Mouse (Mus musculus): ENCODE data around the gene L3mbtl4. TPM values are rescaled to one million over a fixed set of nuclear protein-coding genes. Genes with fewer than 3 reads are reported as not detected.

L3mbtl4 gene
- polyA plus RNA-seq, 1 experiment from 2014 or later: 0.15 TPM

GRCm38 (mm10) chr17:68585195-68585594, 311.6 kb downstream of the L3mbtl4 start:
- Histone ChIP-seq H3K9me3 (no peaks in the 10 kb centered on the region), H3K27me3 (no peaks in the 10 kb centered on the region), H3K36me3 (no peaks in the 10 kb centered on the region), H3K27ac (no peak overlapping the region), H3K4me3 (no peak overlapping the region), H3K4me1 (no peaks in the 10 kb centered on the region), H3K4me2 (no peak overlapping the region), H3K9ac (no peak overlapping the region)
- ATAC-seq (ENCODE audit: borderline replicate concordance, extremely low read depth, low FRiP score, low TSS enrichment): no peak
- WGBS: 79% methylated on average over 3 of the region's 3 CpGs

- no peak overlapping the region for H3K27ac ChIP-seq
- H3K4me2 ChIP-seq: no peak overlapping the region
- no peaks in the 10 kb centered on the region for H3K9me3 ChIP-seq
- no peak overlapping the region for H3K9ac ChIP-seq
- H3K27me3 ChIP-seq: no peaks in the 10 kb centered on the region
- ATAC-seq (ENCODE audit: borderline replicate concordance, extremely low read depth, low FRiP score, low TSS enrichment): no peak
- WGBS: 71% methylated on average over 4 of the region's 4 CpGs
- H3K4me1 ChIP-seq: no peaks in the 10 kb centered on the region
- no peaks in the 10 kb centered on the region for H3K36me3 ChIP-seq
- H3K4me3 ChIP-seq: no peak overlapping the region
These were observed 318.0 kb downstream of the L3mbtl4 start for GRCm38 (mm10) chr17:68591619-68592018.

GRCm38 (mm10) chr17:68602744-68603143, 329.1 kb downstream of the L3mbtl4 start:
- no peak for ATAC-seq (ENCODE audit: borderline replicate concordance, extremely low read depth, low FRiP score, low TSS enrichment)
- Histone ChIP-seq H3K4me2 (no peak overlapping the region), H3K27ac (no peak overlapping the region), H3K9ac (no peak overlapping the region), H3K4me3 (no peak overlapping the region), H3K4me1 (no peaks in the 10 kb centered on the region), H3K9me3 (no peaks in the 10 kb centered on the region), H3K27me3 (no peaks in the 10 kb centered on the region), H3K36me3 (no peaks in the 10 kb centered on the region)
- WGBS: 67% methylated on average over 4 of the region's 4 CpGs

- Histone ChIP-seq H3K27ac (no peak overlapping the region), H3K9me3 (no peaks in the 10 kb centered on the region), H3K4me1 (no peaks in the 10 kb centered on the region), H3K9ac (no peak overlapping the region), H3K4me2 (no peak overlapping the region), H3K27me3 (no peaks in the 10 kb centered on the region), H3K4me3 (no peak overlapping the region), H3K36me3 (no peaks in the 10 kb centered on the region)
- ATAC-seq (ENCODE audit: borderline replicate concordance, extremely low read depth, low FRiP score, low TSS enrichment): no peak
- 41% methylated on average over 6 of the region's 6 CpGs for WGBS
These were observed 334.1 kb downstream of the L3mbtl4 start for GRCm38 (mm10) chr17:68607691-68608090.

- Histone ChIP-seq H3K36me3 (no peaks in the 10 kb centered on the region), H3K4me2 (no peak overlapping the region), H3K27me3 (no peaks in the 10 kb centered on the region), H3K9ac (no peak overlapping the region), H3K4me3 (no peak overlapping the region), H3K27ac (no peak overlapping the region), H3K9me3 (no peaks in the 10 kb centered on the region), H3K4me1 (no peaks in the 10 kb centered on the region)
- ATAC-seq (ENCODE audit: borderline replicate concordance, extremely low read depth, low FRiP score, low TSS enrichment): no peak
- WGBS: 65% methylated on average over 6 of the region's 6 CpGs
These were observed 337.6 kb downstream of the L3mbtl4 start for GRCm38 (mm10) chr17:68611247-68611646.

- WGBS: 79% methylated on average over 4 of the region's 4 CpGs
- Histone ChIP-seq H3K27me3 (no peaks in the 10 kb centered on the region), H3K4me1 (no peaks in the 10 kb centered on the region), H3K4me2 (no peak overlapping the region), H3K4me3 (no peak overlapping the region), H3K9me3 (no peaks in the 10 kb centered on the region), H3K9ac (no peak overlapping the region), H3K27ac (no peak overlapping the region), H3K36me3 (no peaks in the 10 kb centered on the region)
- no peak for ATAC-seq (ENCODE audit: borderline replicate concordance, extremely low read depth, low FRiP score, low TSS enrichment)
These were observed 351.7 kb downstream of the L3mbtl4 start for GRCm38 (mm10) chr17:68625281-68625680.

GRCm38 (mm10) chr17:68629631-68630426, 356.2 kb downstream of the L3mbtl4 start:
- Histone ChIP-seq H3K27me3 (no peaks in the 10 kb centered on the region), H3K36me3 (no peaks in the 10 kb centered on the region), H3K9ac (no peak overlapping the region), H3K4me1 (no peaks in the 10 kb centered on the region), H3K27ac (no peak overlapping the region), H3K9me3 (no peaks in the 10 kb centered on the region), H3K4me3 (no peak overlapping the region), H3K4me2 (no peak overlapping the region)
- ATAC-seq (ENCODE audit: borderline replicate concordance, extremely low read depth, low FRiP score, low TSS enrichment): no peak
- 60% methylated on average over 7 of the region's 7 CpGs for WGBS

GRCm38 (mm10) chr17:68631396-68631795, 357.8 kb downstream of the L3mbtl4 start:
- Histone ChIP-seq H3K9me3 (no peaks in the 10 kb centered on the region), H3K4me3 (no peak overlapping the region), H3K4me1 (no peaks in the 10 kb centered on the region), H3K27me3 (no peaks in the 10 kb centered on the region), H3K36me3 (no peaks in the 10 kb centered on the region), H3K27ac (no peak overlapping the region), H3K9ac (no peak overlapping the region), H3K4me2 (no peak overlapping the region)
- 82% methylated on average over 8 of the region's 8 CpGs for WGBS
- no peak for ATAC-seq (ENCODE audit: borderline replicate concordance, extremely low read depth, low FRiP score, low TSS enrichment)

GRCm38 (mm10) chr17:68640187-68640586, 366.6 kb downstream of the L3mbtl4 start:
- H3K4me1 ChIP-seq: no peaks in the 10 kb centered on the region

GRCm38 (mm10) chr17:68642521-68643088, 369.0 kb downstream of the L3mbtl4 start:
- H3K9me3 ChIP-seq: no peaks in the 10 kb centered on the region
- no peaks in the 10 kb centered on the region for H3K36me3 ChIP-seq
- H3K4me3 ChIP-seq: no peak overlapping the region
- ATAC-seq (ENCODE audit: borderline replicate concordance, extremely low read depth, low FRiP score, low TSS enrichment): no peak
- no peak overlapping the region for H3K9ac ChIP-seq
- H3K27ac ChIP-seq: no peak overlapping the region
- no peaks in the 10 kb centered on the region for H3K4me1 ChIP-seq
- WGBS: 57% methylated on average over 5 of the region's 5 CpGs
- no peak overlapping the region for H3K4me2 ChIP-seq
- H3K27me3 ChIP-seq: no peaks in the 10 kb centered on the region

More at GRCm38 (mm10) chr17:68640187-68640586, 366.6 kb downstream of the L3mbtl4 start:
- Histone ChIP-seq H3K9me3 (no peaks in the 10 kb centered on the region), H3K27ac (no peak overlapping the region), H3K36me3 (no peaks in the 10 kb centered on the region), H3K27me3 (no peaks in the 10 kb centered on the region), H3K4me3 (no peak overlapping the region), H3K4me2 (no peak overlapping the region), H3K9ac (no peak overlapping the region)
- WGBS: 73% methylated on average over 6 of the region's 6 CpGs
- no peak for ATAC-seq (ENCODE audit: borderline replicate concordance, extremely low read depth, low FRiP score, low TSS enrichment)

- WGBS: 31% methylated on average over 1 of the region's 1 CpGs
These were observed 392.9 kb downstream of the L3mbtl4 start for GRCm38 (mm10) chr17:68666528-68666927.

GRCm38 (mm10) chr17:68672088-68672504, 398.5 kb downstream of the L3mbtl4 start:
- Histone ChIP-seq H3K9ac (no peak overlapping the region), H3K36me3 (no peaks in the 10 kb centered on the region), H3K4me3 (no peak overlapping the region), H3K4me1 (no peaks in the 10 kb centered on the region), H3K27ac (no peak overlapping the region), H3K9me3 (no peaks in the 10 kb centered on the region), H3K27me3 (no peaks in the 10 kb centered on the region), H3K4me2 (no peak overlapping the region)
- ATAC-seq (ENCODE audit: borderline replicate concordance, extremely low read depth, low FRiP score, low TSS enrichment): no peak
- 58% methylated on average over 7 of the region's 7 CpGs for WGBS

More at GRCm38 (mm10) chr17:68666528-68666927, 392.9 kb downstream of the L3mbtl4 start:
- H3K9me3 ChIP-seq: no peaks in the 10 kb centered on the region
- no peak overlapping the region for H3K4me3 ChIP-seq
- no peak for ATAC-seq (ENCODE audit: borderline replicate concordance, extremely low read depth, low FRiP score, low TSS enrichment)
- no peak overlapping the region for H3K4me2 ChIP-seq
- H3K9ac ChIP-seq: no peak overlapping the region
- H3K36me3 ChIP-seq: no peaks in the 10 kb centered on the region
- no peaks in the 10 kb centered on the region for H3K4me1 ChIP-seq
- H3K27me3 ChIP-seq: no peaks in the 10 kb centered on the region
- no peak overlapping the region for H3K27ac ChIP-seq
